ENCODE assay signal across 11 mouse cellular contexts in genomic region chr9:45710300-45710699, GRCm38 (mm10).
DNase-seq lines count a peak whose midpoint lies in the region; ATAC-seq and TF ChIP-seq lines count a peak whose summit lies in the region.
"Had no signal": no experiment of that assay in that cellular context is flagged by ENCODE, and none has a peak within 500 bp of the region (broad histone marks: within the 10 kb centered on the region; RNA-seq: fewer than 3 reads in every experiment).

No protein-coding gene starts in this region.

- peak; percentile 11 to 25 for DNase-seq in adrenal gland, postnatal 36 days
- no peak for DNase-seq in adrenal gland, adult 18-20 months (ENCODE audit: low spot score in 2 of 2)
- peak; percentile 59 for DNase-seq in lung, embryonic 14.5 days
- no peak for DNase-seq in lung, postnatal 14 days
- peak; percentile 16 for DNase-seq in R1 (ENCODE audit: low read depth, low spot score)
- peak; percentile 25 for DNase-seq in limb, embryonic 14.5 days (ENCODE audit: low spot score)
- no peak for DNase-seq in retina, postnatal 1 day
- no peak for DNase-seq in gastrocnemius, adult 8-10 months (ENCODE audit: low spot score in 2 of 2)
- DNase-seq: liver had no signal

- no peak overlapping the region for H3K27ac ChIP-seq in lung, embryonic 14.5 days (ENCODE audit: low read depth)
- no peak overlapping the region for H3K27ac ChIP-seq in limb, embryonic 14.5 days (replicated peaks; ENCODE audit: low read depth, low read length)
- H3K27ac ChIP-seq: embryonic facial prominence, embryonic 12.5 days had no signal

- H3K36me3 ChIP-seq in lung, embryonic 14.5 days (ENCODE audit: insufficient read depth): no peaks in the 10 kb centered on the region
- H3K36me3 ChIP-seq in limb, embryonic 14.5 days (ENCODE audit: control insufficient read depth, insufficient read depth, low read length): no peaks in the 10 kb centered on the region
- H3K36me3 ChIP-seq: embryonic facial prominence, embryonic 12.5 days had no signal

- H3K9ac ChIP-seq in lung, embryonic 14.5 days: no peak overlapping the region
- no peak overlapping the region for H3K9ac ChIP-seq in limb, embryonic 14.5 days (ENCODE audit: low read depth, low read length, severe bottlenecking)
- H3K9ac ChIP-seq: embryonic facial prominence, embryonic 12.5 days had no signal

- WGBS in lung, embryonic 14.5 days: 60% methylated on average over 11 of the region's 11 CpGs
- WGBS in limb, embryonic 14.5 days: 60% methylated on average over 11 of the region's 11 CpGs

- no peak for TF ChIP-seq CTCF in lung, embryonic 14.5 days (IDR thresholded peaks at IDR 0.05; ENCODE audit: low read depth)

- no peak overlapping the region for H3K4me2 ChIP-seq in lung, embryonic 14.5 days
- no peak overlapping the region for H3K4me2 ChIP-seq in limb, embryonic 14.5 days (replicated peaks; ENCODE audit: low read depth, low read length, severe bottlenecking)
- H3K4me2 ChIP-seq: embryonic facial prominence, embryonic 12.5 days had no signal

- no peaks in the 10 kb centered on the region for H3K27me3 ChIP-seq in lung, embryonic 14.5 days (ENCODE audit: insufficient read depth, low read length)
- no peaks in the 10 kb centered on the region for H3K27me3 ChIP-seq in limb, embryonic 14.5 days (ENCODE audit: control insufficient read depth, insufficient read depth, low read length)
- H3K27me3 ChIP-seq: embryonic facial prominence, embryonic 12.5 days had no signal

- ATAC-seq in lung, embryonic 14.5 days (ENCODE audit: insufficient read depth): no peak
- ATAC-seq in limb, embryonic 14.5 days (ENCODE audit: low FRiP score, low read depth): no peak

- H3K4me3 ChIP-seq in lung, embryonic 14.5 days (ENCODE audit: low read depth, low read length): no peak overlapping the region
- no peak overlapping the region for H3K4me3 ChIP-seq in limb, embryonic 14.5 days (replicated peaks; ENCODE audit: low read length)
- H3K4me3 ChIP-seq: embryonic facial prominence, embryonic 12.5 days; megakaryocyte, embryonic 14.5 days had no signal

- no peaks in the 10 kb centered on the region for H3K4me1 ChIP-seq in lung, embryonic 14.5 days (ENCODE audit: insufficient read depth)
- H3K4me1 ChIP-seq in limb, embryonic 14.5 days (ENCODE audit: control insufficient read depth, insufficient read depth, low read length): no peaks in the 10 kb centered on the region
- H3K4me1 ChIP-seq: embryonic facial prominence, embryonic 12.5 days; megakaryocyte, embryonic 14.5 days had no signal

- no peaks in the 10 kb centered on the region for H3K9me3 ChIP-seq in lung, embryonic 14.5 days (ENCODE audit: low read depth, low read length)
- H3K9me3 ChIP-seq in limb, embryonic 14.5 days (ENCODE audit: control insufficient read depth, low read length): no peaks in the 10 kb centered on the region
- H3K9me3 ChIP-seq: embryonic facial prominence, embryonic 12.5 days; megakaryocyte, embryonic 14.5 days had no signal

- no peak for TF ChIP-seq POLR2A in limb, embryonic 14.5 days (IDR thresholded peaks at IDR 0.05; ENCODE audit: borderline replicate concordance, extremely low read depth, insufficient read depth, insufficient read length)

Comparison
In these comparisons a context has a peak if more than half of its experiments do, and no peak if none do; other contexts are left out.
1. DNase-seq: peak in adrenal gland, postnatal 36 days (2 of 2), lung, embryonic 14.5 days (single experiment), R1 (single experiment) and limb, embryonic 14.5 days (single experiment); none in adrenal gland, adult 18-20 months (0 of 2), lung, postnatal 14 days (single experiment), retina, postnatal 1 day (single experiment) and gastrocnemius, adult 8-10 months (0 of 2).